Mouse (Mus musculus) heart, embryonic 14.5 days (tissue): ENCODE data around the gene Xpr1. TPM values are rescaled to one million over a fixed set of nuclear protein-coding genes. Genes with fewer than 3 reads are reported as not detected.
A peak's percentile ranks its signal among the peaks of the same experiment; 100 is the strongest.

ENCODE experiments used
- ATAC-seq: fragments of 200-750 bp; cut with Nextera tagmentation; 2 replicates; pipeline ENCODE4 v1.8.0; 2017; ENCODE audit warnings: low read depth, moderate TSS enrichment; ENCODE audit not compliant: insufficient number of reproducible peaks, insufficient read depth, low FRiP score
- H3K27ac ChIP-seq, 2 experiments: fragments of 200-500 bp in 1 of 2; fragments of 300-500 bp in 1 of 2; sonication (generic) in 1 of 2; replicated peaks in 1 of 2; 2 replicates each; pipeline ENCODE4 v1.5.1; 2012 to 2014; ENCODE audit warnings: low read depth in 2 of 2, low read length in 2 of 2, control low read depth in 1 of 2, mild to moderate bottlenecking in 1 of 2, mixed read lengths in 1 of 2; ENCODE audit not compliant: control insufficient read depth in 1 of 2, insufficient read depth in 1 of 2
- H3K27me3 ChIP-seq: fragments of 300-500 bp; sonication (generic); 2 replicates; pipeline ENCODE4 v1.6.1; 2014; ENCODE audit warnings: mild to moderate bottlenecking, low read length, control low read depth; ENCODE audit not compliant: control insufficient read depth, insufficient read depth
- H3K36me3 ChIP-seq: fragments of 300-500 bp; sonication (generic); 2 replicates; pipeline ENCODE4 v1.6.1; 2014; ENCODE audit warnings: mild to moderate bottlenecking, control low read depth, low read length, mixed read lengths; ENCODE audit not compliant: control insufficient read depth, insufficient read depth
- H3K4me1 ChIP-seq, 2 experiments: fragments of 200-500 bp in 1 of 2; fragments of 300-500 bp in 1 of 2; sonication (generic) in 1 of 2; 2 replicates each; pipeline ENCODE4 v1.6.1; 2012 to 2014; ENCODE audit warnings: low read length in 2 of 2, control low read depth in 1 of 2, mixed read lengths in 1 of 2; ENCODE audit not compliant: control insufficient read depth in 2 of 2, insufficient read depth in 2 of 2
- H3K4me2 ChIP-seq: fragments of 300-500 bp; sonication (generic); 2 replicates; pipeline ENCODE4 v1.6.1; 2014; ENCODE audit warnings: mild to moderate bottlenecking, low read length
- H3K4me3 ChIP-seq, 2 experiments: fragments of 200-500 bp in 1 of 2; fragments of 300-500 bp in 1 of 2; sonication (generic) in 1 of 2; 2 replicates each; pipeline ENCODE4 v1.5.1; 2012 to 2014; ENCODE audit warnings: low read length in 2 of 2, mild to moderate bottlenecking in 2 of 2, control low read depth in 1 of 2, low read depth in 1 of 2, moderate library complexity in 1 of 2; ENCODE audit not compliant: control insufficient read depth in 1 of 2, insufficient read depth in 1 of 2
- H3K9ac ChIP-seq: fragments of 300-500 bp; sonication (generic); 2 replicates; pipeline ENCODE4 v1.6.1; 2014; ENCODE audit warnings: mild to moderate bottlenecking, low read length
- H3K9me3 ChIP-seq: fragments of 300-500 bp; sonication (generic); 2 replicates; pipeline ENCODE4 v1.6.1; 2016; ENCODE audit warnings: low read length, control low read depth; ENCODE audit not compliant: control insufficient read depth
- WGBS: fragments of 180-500 bp; shearing (Covaris S2); extraction: QIAGEN DNeasy Blood & Tissue Kit; methylation state at CpG from one replicate; pipeline ENCODE4 v1.1.7; 2014; 5-methylcytosine and 5-hydroxymethylcytosine counted together
- polyA plus RNA-seq: library from polyadenylated mRNA; unstranded; fragments of >200 nt; fragmentation: Nextera tagmentation; extraction: Ambion mirVana; gene quantifications from 2 replicates; pipeline ENCODE4 v1.2.1, GENCODE M21; 2014

Gene Xpr1
- polyA plus RNA-seq, 1 experiment from 2014 or later, result 10.9 TPM

DNA sequence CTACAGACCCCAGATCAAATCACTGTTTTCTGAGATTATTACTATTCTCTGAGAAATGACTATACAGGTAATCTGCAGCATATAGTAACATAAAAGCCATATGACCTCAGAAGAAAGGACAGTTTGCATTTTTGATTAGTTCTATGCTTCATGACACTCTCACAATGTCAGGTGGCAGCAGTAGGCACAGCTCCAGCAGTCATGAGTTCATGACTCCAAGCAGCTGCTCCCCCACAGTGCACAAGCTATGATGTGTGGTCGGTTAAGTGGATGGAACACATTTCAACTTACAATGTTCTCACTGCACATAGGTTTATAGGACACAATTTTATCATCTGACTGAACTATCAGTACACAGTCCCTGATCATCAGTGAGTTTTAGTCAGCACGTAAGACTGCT is 120.0 kb downstream of the Xpr1 start:
- 80% methylated on average over 2 of the region's 2 CpGs for WGBS
- no peaks in the 10 kb centered on the region for H3K9me3 ChIP-seq
- H3K4me2 ChIP-seq, result no peak overlapping the region
- H3K9ac ChIP-seq, result no peak overlapping the region
- no peaks in the 10 kb centered on the region for H3K27me3 ChIP-seq
- H3K4me1 ChIP-seq, result no peaks in the 10 kb centered on the region
- no peak overlapping the region for H3K27ac ChIP-seq
- no peak overlapping the region for H3K4me3 ChIP-seq
- H3K36me3 ChIP-seq, result peaks cover 4% of the 10 kb centered on the region; the same call in 1 of the 2 replicates
- ATAC-seq, result no peak

DNA sequence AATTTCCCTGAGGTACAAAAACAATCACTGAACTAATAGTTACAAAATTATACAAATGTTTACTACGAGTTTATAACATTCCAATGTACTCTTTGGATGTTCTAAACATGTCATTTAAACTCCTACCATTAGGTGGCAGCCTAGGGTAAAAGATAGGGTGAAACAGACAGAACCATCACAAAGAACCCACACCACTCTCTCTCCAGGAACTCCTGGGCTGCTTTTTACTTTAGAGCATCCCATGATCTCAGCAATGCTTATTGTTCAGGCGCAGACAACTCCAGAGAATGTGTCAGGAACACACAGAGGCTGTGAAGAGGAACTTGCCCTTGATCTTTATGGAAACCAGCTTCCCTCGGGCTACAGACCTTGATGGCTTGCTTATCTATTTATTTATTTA is 123.8 kb downstream of the Xpr1 start:
- Histone ChIP-seq H3K4me2 (no peak overlapping the region), H3K9ac (no peak overlapping the region), H3K36me3 (peaks cover 26% of the 10 kb centered on the region), H3K4me1 (no peaks in the 10 kb centered on the region), H3K27ac (no peak overlapping the region), H3K27me3 (no peaks in the 10 kb centered on the region), H3K9me3 (no peaks in the 10 kb centered on the region), H3K4me3 (no peak overlapping the region)
- ATAC-seq, result no peak
- WGBS, result 14% methylated on average over 3 of the region's 3 CpGs

DNA sequence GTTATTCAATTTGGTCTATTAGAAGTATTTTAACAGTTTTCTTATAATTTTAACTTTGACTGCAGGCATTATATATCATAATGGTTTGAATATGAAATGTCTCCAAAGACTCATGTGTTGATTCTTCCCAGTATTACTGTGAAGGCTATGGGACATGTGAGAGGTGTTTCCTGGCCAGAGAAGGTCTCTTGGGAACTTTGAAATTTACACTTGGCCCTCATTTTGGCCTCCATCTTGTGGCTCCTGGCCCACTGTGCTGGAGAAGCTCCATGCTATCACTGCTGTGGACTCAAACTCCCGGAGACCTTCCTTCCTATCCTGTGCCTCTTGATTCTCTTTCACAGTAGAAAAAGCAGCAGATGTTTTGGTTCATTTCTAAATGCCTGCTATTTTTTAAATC is 127.8 kb downstream of the Xpr1 start:
- no peaks in the 10 kb centered on the region for H3K9me3 ChIP-seq
- H3K4me3 ChIP-seq, result no peak overlapping the region
- no peak overlapping the region for H3K4me2 ChIP-seq
- H3K27ac ChIP-seq, result no peak overlapping the region
- H3K27me3 ChIP-seq, result no peaks in the 10 kb centered on the region
- H3K4me1 ChIP-seq, result no peaks in the 10 kb centered on the region
- H3K9ac ChIP-seq, result no peak overlapping the region
- no peak for ATAC-seq
- peaks cover 62% of the 10 kb centered on the region for H3K36me3 ChIP-seq
- WGBS, result 92% methylated on average over 1 of the region's 1 CpGs

DNA sequence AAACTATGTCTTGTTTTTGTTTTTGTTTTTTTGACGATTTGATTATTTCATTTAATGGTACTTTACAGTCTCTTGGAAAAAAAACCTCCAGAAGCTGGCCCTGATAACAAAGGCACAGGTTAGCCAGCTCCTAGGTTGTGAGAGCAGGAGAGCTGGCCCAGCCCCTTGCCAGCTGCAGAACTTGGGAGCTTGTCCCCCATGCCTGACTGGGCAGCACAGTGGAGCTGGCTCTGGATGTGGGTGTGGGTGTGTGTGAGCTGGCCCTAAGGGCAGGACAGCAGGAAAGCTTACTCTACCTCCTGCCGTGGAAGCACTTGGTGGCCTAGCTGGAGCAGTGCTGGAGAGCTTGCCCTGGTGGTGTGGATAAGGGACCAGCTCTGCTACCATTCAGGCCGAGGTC is 129.2 kb downstream of the Xpr1 start:
- Histone ChIP-seq H3K27me3 (no peaks in the 10 kb centered on the region), H3K36me3 (peaks cover 74% of the 10 kb centered on the region), H3K4me3 (no peak overlapping the region), H3K4me2 (no peak overlapping the region), H3K4me1 (no peaks in the 10 kb centered on the region), H3K27ac (no peak overlapping the region), H3K9ac (no peak overlapping the region), H3K9me3 (no peaks in the 10 kb centered on the region)
- WGBS, result 83% methylated on average over 3 of the region's 3 CpGs
- no peak for ATAC-seq

DNA sequence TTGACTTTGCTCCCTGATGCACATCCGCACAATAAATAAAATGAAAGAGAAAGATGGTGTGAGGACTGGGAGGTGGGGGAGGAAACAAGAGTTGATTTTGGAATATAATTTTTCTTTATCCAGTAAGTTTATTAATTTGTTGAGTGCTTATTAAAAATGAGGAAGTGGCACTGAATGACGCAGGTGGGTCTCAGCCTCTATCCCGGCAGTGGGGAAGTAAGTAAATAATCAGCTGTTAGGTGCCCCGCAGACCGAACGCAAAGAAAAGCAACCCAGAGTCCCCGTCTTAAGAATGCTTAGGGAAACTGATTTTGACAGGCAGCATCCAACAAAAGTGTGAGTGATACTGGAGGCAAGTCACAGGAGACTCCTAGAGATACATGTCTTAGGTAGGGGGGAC is 133.4 kb downstream of the Xpr1 start:
- H3K27ac ChIP-seq, result no peak overlapping the region
- ATAC-seq, result no peak
- H3K9ac ChIP-seq, result no peak overlapping the region
- 0 out of 4 replicates have a peak, but pooled peaks cover 0 to 3% of the 10 kb centered on the region in 2 experiments for H3K4me1 ChIP-seq
- H3K4me3 ChIP-seq, result no peak overlapping the region
- H3K4me2 ChIP-seq, result no peak overlapping the region
- no peaks in the 10 kb centered on the region for H3K27me3 ChIP-seq
- no peaks in the 10 kb centered on the region for H3K9me3 ChIP-seq
- 90% methylated on average over 7 of the region's 7 CpGs for WGBS
- peaks cover 81% of the 10 kb centered on the region for H3K36me3 ChIP-seq

DNA sequence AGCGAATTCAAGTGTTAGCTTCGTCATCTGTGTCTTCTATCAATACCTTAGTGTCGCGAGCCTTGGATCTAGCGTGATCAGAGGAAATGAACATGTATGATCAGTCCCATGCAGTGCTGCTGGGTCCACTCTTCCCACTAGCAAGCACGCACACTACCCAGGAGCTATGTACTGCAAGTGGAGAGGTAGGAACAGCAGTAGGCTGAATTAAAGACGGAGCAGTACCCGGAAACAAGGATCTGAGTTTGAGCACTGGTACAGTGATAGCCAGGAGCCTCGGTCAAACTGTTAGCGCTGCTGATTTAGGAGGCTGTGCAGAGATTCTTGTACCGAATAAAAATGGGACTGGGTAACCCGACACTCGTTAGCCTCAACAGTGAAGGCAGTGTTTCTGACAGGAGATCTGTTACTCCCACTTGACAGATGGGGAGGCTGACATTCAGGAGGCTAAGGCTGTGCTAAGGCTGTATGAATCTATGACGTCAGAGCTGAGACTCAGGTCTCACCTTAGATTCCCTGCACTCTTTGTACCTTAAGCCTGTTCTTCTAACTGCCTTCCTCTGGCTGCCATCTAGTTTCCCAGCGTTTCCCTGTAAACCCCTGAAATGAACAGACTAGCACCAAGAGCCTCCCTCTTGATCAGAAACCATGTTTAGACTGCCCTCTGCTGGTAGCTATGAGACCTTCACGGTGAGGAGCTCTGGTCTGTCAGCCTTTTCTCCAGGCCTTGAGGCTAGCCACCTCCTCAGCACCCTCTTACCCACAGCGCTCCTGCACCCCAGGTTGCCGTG is 136.0 kb downstream of the Xpr1 start:
- no peak overlapping the region for H3K4me2 ChIP-seq
- H3K9ac ChIP-seq, result no peak overlapping the region
- 55% methylated on average over 18 of the region's 18 CpGs for WGBS
- H3K4me1 ChIP-seq, result peaks cover 3% of the 10 kb centered on the region in 2 experiments; a peak in 2 of 4 replicates
- H3K4me3 ChIP-seq, result no peak overlapping the region
- no peaks in the 10 kb centered on the region for H3K9me3 ChIP-seq
- H3K27ac ChIP-seq, result no peak overlapping the region
- peaks cover 56% of the 10 kb centered on the region for H3K36me3 ChIP-seq
- no peaks in the 10 kb centered on the region for H3K27me3 ChIP-seq
- 0 out of 2 replicates have a peak, but pooled peaks have one; percentile 35 for ATAC-seq

DNA sequence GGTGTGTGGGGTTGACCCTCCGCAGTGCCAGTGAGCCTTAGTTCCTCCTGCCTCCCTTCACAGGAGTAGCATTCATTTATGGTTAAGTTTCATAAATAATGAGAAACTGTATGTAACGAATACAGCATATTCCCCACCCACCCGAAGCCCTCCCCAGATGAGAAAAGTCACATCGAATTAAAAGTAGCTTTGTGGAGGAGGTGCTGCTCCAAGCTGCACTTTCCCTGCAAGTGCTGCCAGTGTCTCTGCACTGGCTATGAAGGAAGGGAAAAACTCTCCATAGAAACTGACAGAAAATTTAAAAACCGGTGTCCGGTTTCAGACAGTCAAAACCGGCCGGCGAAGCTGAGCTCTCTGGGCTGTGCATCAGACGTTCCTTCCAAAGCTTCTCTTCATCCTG is 136.9 kb downstream of the Xpr1 start:
- Histone ChIP-seq H3K4me3 (no peak overlapping the region), H3K27me3 (no peaks in the 10 kb centered on the region), H3K4me1 (peaks cover 3% of the 10 kb centered on the region in 2 experiments; a peak in 2 of 4 replicates), H3K9ac (no peak overlapping the region), H3K36me3 (peaks cover 48% of the 10 kb centered on the region), H3K9me3 (no peaks in the 10 kb centered on the region), H3K27ac (no peak overlapping the region), H3K4me2 (no peak overlapping the region)
- no peak for ATAC-seq
- 82% methylated on average over 10 of the region's 10 CpGs for WGBS
